Comparison of ENCODE assay signal across 13 mouse cellular contexts in genomic region chr1:105067902-105068301, GRCm38 (mm10).
DNase-seq lines count a peak whose midpoint lies in the region; ATAC-seq and TF ChIP-seq lines count a peak whose summit lies in the region.
"Had no signal": no experiment of that assay in that cellular context is flagged by ENCODE, and none has a peak within 500 bp of the region (broad histone marks: within the 10 kb centered on the region; RNA-seq: fewer than 3 reads in every experiment).

No protein-coding gene starts in this region.

- no peak for TF ChIP-seq CTCF in layer of hippocampus, adult 2 months (conservative IDR thresholded peaks at IDR 0.05)

- no peak overlapping the region for H3K27ac ChIP-seq in layer of hippocampus, adult 2 months
- H3K27ac ChIP-seq: gastrocnemius, adult 2 months; lung, embryonic 15.5 days had no signal

- H3K4me3 ChIP-seq in layer of hippocampus, adult 2 months: no peak overlapping the region
- H3K4me3 ChIP-seq: gastrocnemius, adult 2 months; lung, embryonic 15.5 days had no signal

- intact Hi-C loops in heart, postnatal 14 days (cut with DNase I): no loop called here
- intact Hi-C loops in gastrocnemius, postnatal 14 days (cut with DNase I; ENCODE audit: low total_unique reads): no loop called here

- DNase-seq in frontal cortex, postnatal 36 days (ENCODE audit: low spot score in 2 of 2): peak; percentile 27 to 39
- no peak for DNase-seq in frontal cortex, postnatal 25 days (ENCODE audit: low spot score in 2 of 2)
- peak; percentile 14 to 20 for DNase-seq in right cerebral cortex, adult 2 months (ENCODE audit: low spot score in 2 of 2)
- DNase-seq in right cerebral cortex, postnatal 4 days: no peak
- DNase-seq in layer of hippocampus, adult 2 months (ENCODE audit: low spot score in 2 of 2): peak; percentile 10 to 14
- no peak for DNase-seq in heart, postnatal 14 days
- no peak for DNase-seq in gastrocnemius, postnatal 14 days
- DNase-seq: adrenal gland, postnatal 14 days; gastrocnemius, adult 2 months had no signal

- no peak for ATAC-seq in erythroid progenitor cell, adult 5-6 weeks (replicated peaks; ENCODE audit: low FRiP score, poor library complexity, severe bottlenecking)
- ATAC-seq: intestine, postnatal 0 days; Patski had no signal

Comparison
In these comparisons a context has a peak if more than half of its experiments do, and no peak if none do; other contexts are left out.
1. DNase-seq: peak in frontal cortex, postnatal 36 days (2 of 2), right cerebral cortex, adult 2 months (2 of 2) and layer of hippocampus, adult 2 months (2 of 2); none in frontal cortex, postnatal 25 days (0 of 2), right cerebral cortex, postnatal 4 days (single experiment), heart, postnatal 14 days (0 of 2) and gastrocnemius, postnatal 14 days (single experiment).